Mouse (Mus musculus) layer of hippocampus, postnatal 10 days (tissue): ENCODE results near the gene Camk2b. TPM values are rescaled to one million over a fixed set of nuclear protein-coding genes. Genes with fewer than 3 reads are reported as not detected.

Source experiments
- DNase-seq, 2 experiments: peaks; one replicate each; pipeline ENCODE4 v3.0.0; 2021; ENCODE audit warnings: low spot score in 2 of 2
- total RNA-seq, 2 experiments: library from RNA; stranded (reverse); gene quantifications; 2 replicates each; pipeline ENCODE4 v1.2.3; 2021

Camk2b gene
- total RNA-seq, 2 experiments from 2014 or later, result 808 to 852 TPM

GRCm38 (mm10) chr11:6053386-6053785 lies 12.8 kb downstream of the Camk2b start:
- DNase-seq, result no peak

- no peak for DNase-seq
Measured at GRCm38 (mm10) chr11:6050066-6050560, 16.0 kb downstream of the Camk2b start.

- DNase-seq, result no peak
Measured at GRCm38 (mm10) chr11:6048208-6048607, 18.0 kb downstream of the Camk2b start.

GRCm38 (mm10) chr11:6038929-6039328 lies 27.2 kb downstream of the Camk2b start:
- peak in 1 of 2 experiments; percentile 41 for DNase-seq

GRCm38 (mm10) chr11:6037686-6038085 lies 28.5 kb downstream of the Camk2b start:
- peak in 1 of 2 experiments; percentile 21 for DNase-seq

- peak in 1 of 2 experiments; percentile 36 for DNase-seq
Measured at GRCm38 (mm10) chr11:6037198-6037597, 29.0 kb downstream of the Camk2b start.

- peak in 1 of 2 experiments; percentile 13 for DNase-seq
Measured at GRCm38 (mm10) chr11:6036477-6036876, 29.7 kb downstream of the Camk2b start.

GRCm38 (mm10) chr11:6035521-6035920 lies 30.6 kb downstream of the Camk2b start:
- no peak for DNase-seq

- no peak for DNase-seq
Measured at GRCm38 (mm10) chr11:6034740-6035139, 31.4 kb downstream of the Camk2b start.

- DNase-seq, result peak in 1 of 2 experiments; percentile 15
Measured at GRCm38 (mm10) chr11:6033801-6034200, 32.4 kb downstream of the Camk2b start.

GRCm38 (mm10) chr11:6033147-6033546 lies 33.0 kb downstream of the Camk2b start:
- peak; percentile 65 to 69 for DNase-seq

- DNase-seq, result peak; percentile 84 to 88
Measured at GRCm38 (mm10) chr11:6030650-6031049, 35.5 kb downstream of the Camk2b start.

- no peak for DNase-seq
Measured at GRCm38 (mm10) chr11:6029790-6030189, 36.4 kb downstream of the Camk2b start.

- DNase-seq, result no peak
Measured at GRCm38 (mm10) chr11:6028911-6029310, 37.3 kb downstream of the Camk2b start.

- DNase-seq, result peak; percentile 77 to 83
Measured at GRCm38 (mm10) chr11:6026361-6026760, 39.8 kb downstream of the Camk2b start.

- no peak for DNase-seq
Measured at GRCm38 (mm10) chr11:6024923-6025652, 41.1 kb downstream of the Camk2b start.

GRCm38 (mm10) chr11:6020897-6021839 lies 45.0 kb downstream of the Camk2b start:
- peak in 1 of 2 experiments; percentile 14 for DNase-seq

- DNase-seq, result no peak
Measured at GRCm38 (mm10) chr11:6020360-6020759, 45.8 kb downstream of the Camk2b start.

GRCm38 (mm10) chr11:6018218-6019010 lies 47.7 kb downstream of the Camk2b start:
- DNase-seq, result no peak

- no peak for DNase-seq
Measured at GRCm38 (mm10) chr11:6017484-6018140, 48.5 kb downstream of the Camk2b start.
